Mouse (Mus musculus) liver, embryonic 13.5 days (tissue): ENCODE measurements around the gene Bco2. TPM values are rescaled to one million over a fixed set of nuclear protein-coding genes. Genes with fewer than 3 reads are reported as not detected.

Source experiments
- ATAC-seq: fragments of 200-750 bp; cut with Nextera tagmentation; 2 replicates; pipeline ENCODE4 v1.8.0; 2017; ENCODE audit warnings: low read depth, mild to moderate bottlenecking, moderate number of reproducible peaks, moderate library complexity
- DNase-seq: peaks from one replicate; pipeline ENCODE4 v3.0.0; 2022
- H3K27ac ChIP-seq: fragments of 300-500 bp; sonication (generic); 2 replicates; pipeline ENCODE4 v1.5.1; 2015; ENCODE audit warnings: moderate library complexity, mild to moderate bottlenecking, inconsistent platforms
- H3K27me3 ChIP-seq: fragments of 300-500 bp; sonication (generic); 2 replicates; pipeline ENCODE4 v1.6.1; 2015; ENCODE audit warnings: mild to moderate bottlenecking, inconsistent platforms
- H3K36me3 ChIP-seq: fragments of 300-500 bp; sonication (generic); 2 replicates; pipeline ENCODE4 v1.6.1; 2015; ENCODE audit warnings: mild to moderate bottlenecking, inconsistent platforms
- H3K4me1 ChIP-seq: fragments of 300-500 bp; sonication (generic); replicated peaks from 2 replicates; pipeline ENCODE4 v1.6.1; 2015; ENCODE audit warnings: inconsistent platforms
- H3K4me2 ChIP-seq: fragments of 300-500 bp; sonication (generic); 2 replicates; pipeline ENCODE4 v1.6.1; 2015; ENCODE audit warnings: inconsistent platforms, mild to moderate bottlenecking, moderate library complexity
- H3K4me3 ChIP-seq: fragments of 300-500 bp; sonication (generic); replicated peaks from 2 replicates; pipeline ENCODE4 v1.5.1; 2015; ENCODE audit warnings: mild to moderate bottlenecking, inconsistent platforms
- H3K9ac ChIP-seq: fragments of 300-500 bp; sonication (generic); 2 replicates; pipeline ENCODE4 v1.6.1; 2015; ENCODE audit warnings: mild to moderate bottlenecking, inconsistent platforms
- H3K9me3 ChIP-seq: fragments of 300-500 bp; sonication (generic); replicated peaks from 2 replicates; pipeline ENCODE4 v1.6.1; 2016; ENCODE audit warnings: inconsistent platforms
- WGBS: fragments of 180-500 bp; shearing (Covaris S2); methylation state at CpG from one replicate; pipeline ENCODE4 v1.1.7; 2015; ENCODE audit not compliant: insufficient replicate concordance; 5-methylcytosine and 5-hydroxymethylcytosine counted together
- polyA plus RNA-seq: library from polyadenylated mRNA; unstranded; fragments of >200 nt; fragmentation: Nextera tagmentation; extraction: Ambion mirVana; gene quantifications from 2 replicates; pipeline ENCODE4 v1.2.1, GENCODE M21; 2015

The Bco2 gene
- polyA plus RNA-seq = 0.24 and 0.37 TPM in 2 replicates

DNA sequence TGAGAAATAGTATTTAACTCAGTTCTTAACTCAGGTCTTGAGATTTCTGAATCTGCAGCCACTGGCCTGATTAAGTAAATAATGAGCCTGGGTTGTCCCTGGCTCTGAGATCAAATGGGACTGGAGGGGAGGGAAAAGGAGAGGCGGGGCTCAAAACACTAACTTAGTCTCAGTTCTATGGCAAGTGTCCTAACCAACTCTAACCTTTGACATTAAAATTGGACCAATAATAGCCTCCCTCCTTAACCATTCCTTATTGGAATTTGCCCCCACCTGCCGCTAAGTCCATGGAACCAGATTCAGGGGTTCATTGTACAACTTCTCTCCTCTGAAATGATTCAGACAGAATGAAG lies at the start of gene Bco2:
Bco2 (minus strand) TSS at position 88 of the 353 bp plus-strand sequence.
- Histone ChIP-seq H3K9me3 (no peaks in the 10 kb centered on the region), H3K4me3 (no peak within 1 kb of the TSS), H3K9ac (no peak within 1 kb of the TSS), H3K4me2 (no peak within 1 kb of the TSS), H3K4me1 (0 out of 2 replicates have a peak, but pooled peaks cover 4% of the 10 kb centered on the region), H3K27ac (no peak within 1 kb of the TSS), H3K36me3 (no peaks in the 10 kb centered on the region), H3K27me3 (no peaks in the 10 kb centered on the region)
- DNase-seq = no peak
- WGBS = 66% methylated on average over 2 of the region's 2 CpGs
- ATAC-seq = no peak

- no peak for DNase-seq
- Histone ChIP-seq H3K36me3 (peaks cover 53% of the 10 kb centered on the region), H3K9ac (peak overlapping the region; percentile 90), H3K4me2 (peak overlapping the region; percentile 84), H3K4me1 (peaks cover 45% of the 10 kb centered on the region), H3K9me3 (no peaks in the 10 kb centered on the region), H3K4me3 (peak overlapping the region; percentile 87), H3K27me3 (no peaks in the 10 kb centered on the region), H3K27ac (peak overlapping the region; percentile 86)
- ATAC-seq = peak; percentile 0; the same call in 1 of the 2 replicates
- WGBS = under 1% methylated on average over 6 of the region's 6 CpGs
These were observed 49.4 kb upstream of the Bco2 start for GRCm38 (mm10) chr9:50604338-50604737.

- H3K4me1 ChIP-seq = peaks cover 45% of the 10 kb centered on the region
- no peaks in the 10 kb centered on the region for H3K27me3 ChIP-seq
- peak overlapping the region; percentile 87 for H3K4me3 ChIP-seq
- H3K27ac ChIP-seq = peak overlapping the region; percentile 86
- H3K4me2 ChIP-seq = peak overlapping the region; percentile 84
- H3K9ac ChIP-seq = peak overlapping the region; percentile 90
- no peaks in the 10 kb centered on the region for H3K9me3 ChIP-seq
- WGBS = under 1% methylated on average over 24 of the region's 24 CpGs
- ATAC-seq = peak; percentile 76
- H3K36me3 ChIP-seq = peaks cover 54% of the 10 kb centered on the region
- no peak for DNase-seq
These were observed 49.0 kb upstream of the Bco2 start for GRCm38 (mm10) chr9:50603998-50604324.

- Histone ChIP-seq H3K36me3 (peaks cover 55% of the 10 kb centered on the region), H3K27ac (peak within 1 kb of the TSS; percentile 86), H3K9me3 (no peaks in the 10 kb centered on the region), H3K27me3 (no peaks in the 10 kb centered on the region), H3K4me2 (peak within 1 kb of the TSS; percentile 84), H3K9ac (peak within 1 kb of the TSS; percentile 90), H3K4me3 (peak within 1 kb of the TSS; percentile 87), H3K4me1 (peaks cover 45% of the 10 kb centered on the region)
- under 1% methylated on average over 48 of the region's 48 CpGs for WGBS
- ATAC-seq = peak; percentile 93
- DNase-seq = peak; percentile 91
These were observed 48.4 kb upstream of the Bco2 start, which contains the start of the genes Sdhd and Timm8b for GRCm38 (mm10) chr9:50603189-50603997. Gene Sdhd, minus strand, starts transcription at chr9:50603812. Gene Timm8b, plus strand, starts transcription at chr9:50603910.

DNA sequence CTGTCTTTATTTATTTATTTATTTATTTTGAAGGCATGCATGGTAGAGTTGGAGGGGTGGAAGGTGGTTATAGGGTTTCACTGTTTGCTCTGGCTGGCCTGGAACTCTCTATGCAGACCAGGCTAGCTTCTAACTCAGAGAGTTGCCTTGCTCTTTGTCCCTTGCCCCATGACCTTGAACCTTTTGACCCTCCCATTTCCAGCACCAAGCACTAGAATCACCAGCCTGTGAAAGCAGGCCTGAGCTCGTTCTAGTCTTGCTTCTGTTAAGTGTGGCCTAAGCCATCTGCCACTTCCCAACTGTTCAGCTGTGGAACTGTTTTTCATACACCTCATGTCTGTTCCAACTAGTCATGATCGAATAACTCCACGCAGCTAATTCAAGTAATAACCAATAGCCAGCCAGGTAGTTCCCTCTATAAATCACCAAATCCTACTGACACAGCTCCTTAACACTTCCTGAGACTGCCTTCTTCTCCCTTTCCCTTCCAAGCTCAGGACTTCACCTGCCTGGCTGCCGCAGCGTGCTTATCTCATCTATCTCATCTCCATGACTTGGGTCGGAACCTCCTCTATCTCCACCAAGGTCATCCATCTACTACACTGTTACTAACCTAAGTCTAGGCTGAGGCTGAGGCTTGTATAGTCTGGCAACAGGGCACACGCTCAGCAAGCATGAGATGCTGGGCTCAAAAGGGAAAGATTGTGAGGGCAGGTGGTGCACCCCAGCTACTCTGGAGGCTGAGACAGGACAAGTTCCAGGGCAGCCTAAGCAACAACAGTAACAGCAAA lies 47.3 kb upstream of the Bco2 start:
- DNase-seq = no peak
- 34% methylated on average over 7 of the region's 7 CpGs for WGBS

GRCm38 (mm10) chr9:50601536-50601935 lies 46.6 kb upstream of the Bco2 start:
- Histone ChIP-seq H3K4me3 (peak overlapping the region; percentile 87), H3K9me3 (no peaks in the 10 kb centered on the region), H3K4me1 (peaks cover 45% of the 10 kb centered on the region), H3K9ac (peak overlapping the region; percentile 90), H3K4me2 (peak overlapping the region; percentile 84), H3K36me3 (peaks cover 56% of the 10 kb centered on the region), H3K27ac (peak overlapping the region; percentile 76), H3K27me3 (no peaks in the 10 kb centered on the region)
- ATAC-seq = peak; percentile 66
- WGBS = 15% methylated on average over 6 of the region's 6 CpGs
- peak; percentile 20 for DNase-seq

More for the DNA sequence above, 47.3 kb upstream of the Bco2 start:
- peak overlapping the region; percentile 76 for H3K27ac ChIP-seq
- peak overlapping the region; percentile 84 for H3K4me2 ChIP-seq
- peak overlapping the region; percentile 90 for H3K9ac ChIP-seq
- no peak for ATAC-seq
- H3K36me3 ChIP-seq = peaks cover 55% of the 10 kb centered on the region
- peak overlapping the region; percentile 87 for H3K4me3 ChIP-seq
- peaks cover 45% of the 10 kb centered on the region for H3K4me1 ChIP-seq
- H3K9me3 ChIP-seq = no peaks in the 10 kb centered on the region
- H3K27me3 ChIP-seq = no peaks in the 10 kb centered on the region

GRCm38 (mm10) chr9:50596973-50597372 lies 42.0 kb upstream of the Bco2 start:
- ATAC-seq = no peak
- 89% methylated on average over 8 of the region's 8 CpGs for WGBS
- Histone ChIP-seq H3K4me1 (peaks cover 20% of the 10 kb centered on the region), H3K4me3 (no peak overlapping the region), H3K36me3 (peaks cover 58% of the 10 kb centered on the region), H3K9me3 (no peaks in the 10 kb centered on the region), H3K27ac (no peak overlapping the region), H3K27me3 (no peaks in the 10 kb centered on the region), H3K9ac (no peak overlapping the region), H3K4me2 (no peak overlapping the region)
- no peak for DNase-seq

DNA sequence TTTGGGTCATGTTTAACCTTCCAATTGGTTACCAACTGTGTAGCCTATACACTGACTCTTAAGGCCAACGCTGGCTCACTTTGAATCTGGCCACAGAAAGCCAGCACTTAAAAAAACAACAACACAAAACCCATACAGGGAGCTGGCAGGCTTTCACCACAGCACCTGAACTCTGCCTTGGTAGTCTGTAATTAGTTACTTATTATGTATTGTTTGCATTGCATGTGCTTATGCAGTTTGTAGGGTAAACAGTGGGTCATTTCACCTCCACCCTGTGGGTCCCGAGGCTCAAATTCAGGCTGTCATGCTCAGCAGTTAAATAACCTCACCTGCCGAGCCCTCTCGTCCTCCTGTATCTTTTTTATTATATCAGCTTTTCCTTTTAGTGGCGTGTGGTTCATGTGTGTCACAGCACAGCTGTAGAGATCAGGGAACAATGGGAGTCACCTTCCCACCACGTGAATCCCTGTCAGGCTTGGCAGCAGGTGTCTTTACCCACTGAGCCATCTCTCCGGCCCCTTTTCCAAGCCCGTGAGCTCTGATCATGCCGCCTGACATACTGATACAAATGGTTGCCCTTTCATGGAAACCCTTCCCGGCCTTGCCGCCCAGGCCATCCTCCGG lies 39.9 kb upstream of the Bco2 start:
- DNase-seq = no peak
- H3K9ac ChIP-seq = no peak overlapping the region
- H3K9me3 ChIP-seq = no peaks in the 10 kb centered on the region
- H3K4me1 ChIP-seq = peaks cover 6% of the 10 kb centered on the region; the same call in 1 of the 2 replicates
- H3K27me3 ChIP-seq = no peaks in the 10 kb centered on the region
- H3K27ac ChIP-seq = peak overlapping the region; percentile 74
- H3K4me3 ChIP-seq = no peak overlapping the region
- peak; percentile 62 for ATAC-seq
- no peak overlapping the region for H3K4me2 ChIP-seq
- 65% methylated on average over 12 of the region's 12 CpGs for WGBS
- H3K36me3 ChIP-seq = peaks cover 49% of the 10 kb centered on the region

DNA sequence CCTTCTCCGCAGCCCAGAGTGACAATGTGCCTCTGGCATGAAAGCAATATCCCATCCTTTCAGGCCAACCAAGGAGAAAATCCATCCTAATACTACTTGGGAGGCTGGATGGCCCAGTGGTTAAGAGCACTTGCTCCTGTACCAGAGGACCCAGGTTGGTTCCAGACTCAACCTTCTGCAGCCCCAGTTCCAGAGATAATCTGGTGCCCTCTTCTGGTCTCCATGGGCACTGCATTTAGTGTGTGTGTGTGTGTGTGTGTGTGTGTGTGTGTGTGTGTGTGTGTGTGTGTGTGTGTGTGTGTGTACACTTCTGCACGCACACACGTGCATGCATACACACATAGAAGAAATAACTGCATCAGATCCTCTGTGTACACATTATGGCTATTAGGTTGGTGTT lies 38.6 kb upstream of the Bco2 start:
- H3K9ac ChIP-seq = no peak overlapping the region
- WGBS = 60% methylated on average over 3 of the region's 3 CpGs
- peaks cover 38% of the 10 kb centered on the region for H3K36me3 ChIP-seq
- peaks cover 6% of the 10 kb centered on the region; the same call in 1 of the 2 replicates for H3K4me1 ChIP-seq
- DNase-seq (peak; percentile 25), ATAC-seq (no peak)
- H3K4me3 ChIP-seq = no peak overlapping the region
- no peaks in the 10 kb centered on the region for H3K9me3 ChIP-seq
- no peak overlapping the region for H3K27ac ChIP-seq
- no peak overlapping the region for H3K4me2 ChIP-seq
- no peaks in the 10 kb centered on the region for H3K27me3 ChIP-seq

- DNase-seq = no peak
- Histone ChIP-seq H3K4me2 (no peak overlapping the region), H3K4me1 (peaks cover 6% of the 10 kb centered on the region; the same call in 1 of the 2 replicates), H3K9ac (no peak overlapping the region), H3K27ac (no peak overlapping the region), H3K36me3 (peaks cover 32% of the 10 kb centered on the region), H3K9me3 (no peaks in the 10 kb centered on the region), H3K27me3 (no peaks in the 10 kb centered on the region), H3K4me3 (no peak overlapping the region)
- no peak for ATAC-seq
- 80% methylated on average over 9 of the region's 9 CpGs for WGBS
These were observed 38.0 kb upstream of the Bco2 start for GRCm38 (mm10) chr9:50592955-50593354.
